Mouse (Mus musculus) brain, adult 10 weeks (tissue): Measurements from ENCODE around the gene Fig4. TPM values are rescaled to one million over a fixed set of nuclear protein-coding genes. Genes with fewer than 3 reads are reported as not detected.

ENCODE experiments used
- polyA plus RNA-seq: library from polyadenylated mRNA; stranded (reverse); fragments of 350-450 nt; fragmentation: Illumina TruSeq; extraction: RNeasy Lipid Tissue Mini Kit (QIAGEN cat#74804); gene quantifications from one replicate; pipeline ENCODE4 v1.2.3, GENCODE M21; 2015; ENCODE audit warnings: low read depth, low replicate concordance

The Fig4 gene
- 24.6 TPM for polyA plus RNA-seq

GRCm38 (mm10) chr10:41302689-41303431, at the start of gene Fig4:
Gene Fig4 (minus strand): TSS chr10:41303260.

DNA sequence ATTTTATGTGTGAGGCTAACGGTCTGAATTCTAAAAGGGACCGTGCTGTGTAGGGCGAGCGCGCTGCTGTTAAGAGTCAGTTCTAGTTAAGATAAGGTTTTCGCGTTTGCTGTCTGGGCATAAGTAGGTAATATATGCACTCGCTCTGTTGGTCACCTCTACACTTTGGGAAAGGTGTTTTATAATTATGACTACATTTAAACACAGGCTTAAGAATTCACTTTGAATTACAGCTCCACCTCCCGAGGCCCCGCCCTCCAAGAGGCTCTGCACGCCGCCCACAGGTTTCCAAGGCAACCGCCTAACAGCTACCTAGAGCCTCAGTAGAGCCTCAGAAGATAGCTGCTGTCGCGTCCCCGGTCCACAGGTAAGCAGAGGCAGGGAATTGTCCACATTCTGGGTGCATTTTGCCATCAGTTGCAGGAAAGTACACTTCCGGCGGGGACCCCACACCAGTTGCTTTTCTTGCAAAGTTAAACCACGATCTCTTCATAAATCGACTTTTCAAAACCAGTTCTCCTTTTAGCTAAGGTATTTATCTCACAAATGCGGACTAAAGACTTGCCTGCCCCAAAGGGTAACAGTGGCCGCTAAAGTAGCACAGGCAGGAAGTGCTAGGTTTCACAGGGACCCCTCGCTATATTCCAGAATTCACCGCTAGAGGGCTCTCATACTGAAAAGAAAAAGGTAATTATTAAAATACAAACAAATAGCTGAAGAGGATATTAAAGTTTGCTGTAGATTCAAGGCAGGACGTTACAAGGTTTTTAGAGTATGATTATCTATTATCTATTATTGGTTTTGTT, 782 bp upstream of the Fig4 start, which contains the start of gene Ak9:
Gene Ak9 (plus strand): TSS at position 342 of the 806 bp plus-strand sequence.

Other genes with a start within 250 kb of the Fig4 start
- gene Gpr6, start 231.0 kb downstream of the Fig4 start, polyA plus RNA-seq, result 17.5 TPM
- 0.30 TPM for gene Ak9, start 720 bp upstream of the Fig4 start, polyA plus RNA-seq
- 13.1 TPM for gene Zbtb24, start 147.1 kb upstream of the Fig4 start, polyA plus RNA-seq
- gene Mical1, start 173.1 kb upstream of the Fig4 start, polyA plus RNA-seq, result 11.6 TPM
- gene Smpd2, start 187.1 kb upstream of the Fig4 start, polyA plus RNA-seq, result 21.0 TPM
- gene Ppil6, start 187.2 kb upstream of the Fig4 start, polyA plus RNA-seq, result 7.5 TPM
- gene Cd164, start 216.2 kb upstream of the Fig4 start, polyA plus RNA-seq, result 69.9 TPM